Mouse (Mus musculus) kidney, postnatal 0 days (tissue): ENCODE data around the gene Smyd4. TPM values are rescaled to one million over a fixed set of nuclear protein-coding genes. Genes with fewer than 3 reads are reported as not detected.

Source experiments
- ATAC-seq: fragments of 200-750 bp; cut with Nextera tagmentation; replicated peaks from 2 replicates; pipeline ENCODE4 v1.8.0; 2017; ENCODE audit warnings: low read depth, moderate number of reproducible peaks, moderate TSS enrichment, moderate library complexity; ENCODE audit not compliant: low FRiP score
- DNase-seq: peaks from one replicate; pipeline ENCODE4 v3.0.0-alpha.2; 2016; ENCODE audit warnings: low spot score
- H3K27ac ChIP-seq: fragments of 300-500 bp; sonication (generic); 2 replicates; pipeline ENCODE4 v1.5.1; 2014; ENCODE audit warnings: mild to moderate bottlenecking
- H3K27me3 ChIP-seq: fragments of 300-500 bp; sonication (generic); 2 replicates; pipeline ENCODE4 v1.6.1; 2014; ENCODE audit warnings: low read length, mixed read lengths; ENCODE audit not compliant: insufficient read depth
- H3K36me3 ChIP-seq: fragments of 300-500 bp; sonication (generic); 2 replicates; pipeline ENCODE4 v1.6.1; 2014; ENCODE audit warnings: low read length, mixed read lengths; ENCODE audit not compliant: insufficient read depth
- H3K4me1 ChIP-seq: fragments of 300-500 bp; sonication (generic); replicated peaks from 2 replicates; pipeline ENCODE4 v1.6.1; 2014; ENCODE audit warnings: antibody characterized with exemption, low read length, mixed read lengths; ENCODE audit not compliant: insufficient read depth
- H3K4me2 ChIP-seq: fragments of 300-500 bp; sonication (generic); 2 replicates; pipeline ENCODE4 v1.6.1; 2014; ENCODE audit warnings: mild to moderate bottlenecking, low read length, moderate library complexity, mixed read lengths
- H3K4me3 ChIP-seq: fragments of 300-500 bp; sonication (generic); replicated peaks from 2 replicates; pipeline ENCODE4 v1.5.1; 2014; ENCODE audit warnings: low read depth, low read length
- H3K9ac ChIP-seq: fragments of 300-500 bp; sonication (generic); 2 replicates; pipeline ENCODE4 v1.6.1; 2014; ENCODE audit warnings: low read depth, low read length
- H3K9me3 ChIP-seq: fragments of 300-500 bp; sonication (generic); replicated peaks from 2 replicates; pipeline ENCODE4 v1.6.1; 2016; ENCODE audit warnings: low read length, inconsistent platforms, mixed read lengths
- CTCF ChIP-seq: IDR thresholded peaks from 2 replicates; pipeline ENCODE4 v1.5.1; 2016; ENCODE audit warnings: antibody characterized with exemption, low read depth, mild to moderate bottlenecking, moderate library complexity
- WGBS: fragments of 180-500 bp; shearing (Covaris S2); extraction: QIAGEN DNeasy Blood & Tissue Kit; methylation state at CpG from one replicate; pipeline ENCODE4 v1.1.7; 2014; 5-methylcytosine and 5-hydroxymethylcytosine counted together
- polyA plus RNA-seq: library from polyadenylated mRNA; unstranded; fragments of >200 nt; fragmentation: Nextera tagmentation; extraction: Ambion mirVana; gene quantifications from 2 replicates; pipeline ENCODE4 v1.2.1, GENCODE M21; 2015

The Smyd4 gene
- polyA plus RNA-seq, 1 experiment from 2014 or later = 9.0 TPM

DNA sequence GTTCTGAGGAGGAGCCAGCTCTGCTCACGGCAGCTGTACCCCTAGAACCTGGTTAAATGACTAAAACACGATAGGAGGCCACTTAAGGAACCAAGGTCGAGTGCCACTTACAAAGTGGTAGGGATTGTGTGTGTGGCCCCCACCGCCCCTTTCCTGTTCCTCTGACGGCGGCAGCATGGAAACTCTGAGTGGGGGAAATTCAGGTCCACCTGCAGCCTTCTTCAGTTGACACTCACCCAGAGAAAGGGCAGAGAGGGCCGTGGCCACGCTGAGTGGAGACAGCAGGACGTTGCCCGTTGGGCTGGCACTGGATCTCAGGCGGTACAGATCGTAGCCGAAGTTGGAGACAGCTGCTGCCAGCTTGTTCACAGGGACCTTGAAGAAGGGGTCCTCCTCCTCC, 67.8 kb downstream of the Smyd4 start:
- Histone ChIP-seq H3K4me1 (no peaks in the 10 kb centered on the region), H3K27me3 (no peaks in the 10 kb centered on the region), H3K9me3 (no peaks in the 10 kb centered on the region), H3K9ac (no peak overlapping the region), H3K4me2 (no peak overlapping the region), H3K36me3 (no peaks in the 10 kb centered on the region), H3K4me3 (no peak overlapping the region), H3K27ac (no peak overlapping the region)
- ATAC-seq = no peak
- 80% methylated on average over 13 of the region's 13 CpGs for WGBS
- TF ChIP-seq CTCF = no peak
- DNase-seq = no peak

DNA sequence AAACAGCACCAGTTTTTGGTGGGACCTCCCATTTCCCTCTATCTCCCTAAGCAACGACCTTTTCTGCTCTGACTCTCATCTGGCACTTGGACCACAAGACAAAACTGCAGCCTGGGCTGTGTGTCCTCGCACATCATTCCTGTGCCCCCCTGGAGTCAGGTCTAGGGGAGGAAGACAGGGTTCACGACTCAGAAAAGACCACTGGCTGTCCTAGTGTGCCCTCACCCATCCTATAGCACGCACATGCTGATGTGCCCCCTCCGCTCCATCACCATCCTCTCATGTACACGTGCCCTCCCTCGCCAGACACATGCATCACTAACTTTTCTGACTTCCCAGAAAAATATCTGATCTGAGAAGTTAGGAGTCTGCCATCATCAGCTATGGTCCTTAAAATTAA, 71.8 kb downstream of the Smyd4 start:
- DNase-seq (no peak), ATAC-seq (no peak)
- no peak for TF ChIP-seq CTCF
- Histone ChIP-seq H3K36me3 (no peaks in the 10 kb centered on the region), H3K4me3 (no peak overlapping the region), H3K27ac (no peak overlapping the region), H3K27me3 (no peaks in the 10 kb centered on the region), H3K4me1 (0 out of 2 replicates have a peak, but pooled peaks cover 12% of the 10 kb centered on the region), H3K4me2 (no peak overlapping the region), H3K9me3 (no peaks in the 10 kb centered on the region), H3K9ac (no peak overlapping the region)
- WGBS = 75% methylated on average over 7 of the region's 7 CpGs

DNA sequence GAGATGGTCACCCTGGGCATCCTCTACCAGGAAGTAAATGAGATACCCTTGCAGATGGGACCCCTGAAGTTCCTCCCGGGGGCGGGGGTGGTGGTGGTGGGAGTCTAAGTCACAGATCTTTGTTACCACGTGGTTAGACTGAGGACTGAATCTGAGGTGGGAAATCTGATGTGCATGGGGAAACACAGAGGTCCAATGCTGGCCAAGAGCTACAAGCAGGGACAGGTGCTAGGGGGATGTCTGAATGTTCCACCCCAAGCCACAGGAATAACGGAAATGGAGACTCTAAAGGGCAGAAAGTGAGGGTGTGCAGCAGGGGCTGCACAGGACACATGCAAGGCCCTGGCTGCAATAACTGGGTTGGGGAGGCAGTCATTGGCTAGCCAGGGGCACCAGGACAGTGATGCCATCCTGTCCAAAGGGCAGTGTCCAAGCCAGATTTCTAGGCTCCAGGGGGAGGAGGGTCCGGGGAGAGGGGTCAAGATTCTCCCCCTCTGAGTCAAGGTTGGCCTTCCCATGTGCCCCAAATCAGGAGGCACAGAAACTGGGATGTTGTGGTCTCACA, 72.7 kb downstream of the Smyd4 start:
- no peak for DNase-seq
- 43% methylated on average over 5 of the region's 5 CpGs for WGBS
- TF ChIP-seq CTCF = no peak
- no peak overlapping the region for H3K27ac ChIP-seq
- no peaks in the 10 kb centered on the region for H3K9me3 ChIP-seq
- H3K4me2 ChIP-seq = peak overlapping the region; percentile 51
- no peaks in the 10 kb centered on the region for H3K36me3 ChIP-seq
- no peak overlapping the region for H3K4me3 ChIP-seq
- H3K9ac ChIP-seq = no peak overlapping the region
- peak; percentile 33; the same call in 1 of the 2 replicates for ATAC-seq
- H3K27me3 ChIP-seq = no peaks in the 10 kb centered on the region
- 0 out of 2 replicates have a peak, but pooled peaks cover 12% of the 10 kb centered on the region for H3K4me1 ChIP-seq

DNA sequence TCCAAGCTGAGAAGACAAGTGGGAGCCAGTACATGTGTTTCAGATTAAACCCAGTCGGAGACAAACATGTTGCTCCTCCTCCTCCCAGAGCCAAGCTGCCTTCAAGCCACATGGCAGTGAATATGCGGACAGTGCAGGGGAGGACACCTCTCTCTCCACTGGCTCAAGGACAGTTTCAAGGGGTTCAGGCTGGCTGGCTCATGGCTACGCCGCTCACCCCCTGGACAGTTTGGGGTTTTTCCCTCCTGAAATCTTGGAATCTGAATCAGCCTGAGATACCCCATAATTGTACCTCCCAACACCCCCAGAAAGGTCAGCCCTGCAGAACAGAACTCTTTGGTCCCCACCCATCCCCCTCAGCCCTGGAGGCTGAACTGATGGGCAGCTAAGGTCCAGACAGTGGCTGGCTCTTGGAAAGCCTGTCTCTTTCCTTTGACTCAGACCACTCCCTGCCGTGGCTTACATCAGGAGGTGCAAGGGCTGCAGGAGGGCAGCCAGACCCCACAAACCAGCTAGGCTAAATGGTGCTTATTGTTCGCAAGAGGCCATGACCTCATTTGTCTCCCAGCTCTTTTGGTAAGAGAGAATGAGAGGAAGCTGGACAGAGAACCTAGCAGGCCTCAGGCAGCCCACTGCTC, 73.3 kb downstream of the Smyd4 start:
- ATAC-seq = no peak
- no peak for TF ChIP-seq CTCF
- Histone ChIP-seq H3K9me3 (no peaks in the 10 kb centered on the region), H3K4me1 (0 out of 2 replicates have a peak, but pooled peaks cover 12% of the 10 kb centered on the region), H3K4me3 (peak overlapping the region; percentile 30), H3K27me3 (no peaks in the 10 kb centered on the region), H3K4me2 (peak overlapping the region; percentile 51), H3K27ac (no peak overlapping the region), H3K9ac (0 out of 2 replicates have a peak overlapping the region, but pooled peaks have one; percentile 36), H3K36me3 (no peaks in the 10 kb centered on the region)
- WGBS = 34% methylated on average over 6 of the region's 6 CpGs
- no peak for DNase-seq

DNA sequence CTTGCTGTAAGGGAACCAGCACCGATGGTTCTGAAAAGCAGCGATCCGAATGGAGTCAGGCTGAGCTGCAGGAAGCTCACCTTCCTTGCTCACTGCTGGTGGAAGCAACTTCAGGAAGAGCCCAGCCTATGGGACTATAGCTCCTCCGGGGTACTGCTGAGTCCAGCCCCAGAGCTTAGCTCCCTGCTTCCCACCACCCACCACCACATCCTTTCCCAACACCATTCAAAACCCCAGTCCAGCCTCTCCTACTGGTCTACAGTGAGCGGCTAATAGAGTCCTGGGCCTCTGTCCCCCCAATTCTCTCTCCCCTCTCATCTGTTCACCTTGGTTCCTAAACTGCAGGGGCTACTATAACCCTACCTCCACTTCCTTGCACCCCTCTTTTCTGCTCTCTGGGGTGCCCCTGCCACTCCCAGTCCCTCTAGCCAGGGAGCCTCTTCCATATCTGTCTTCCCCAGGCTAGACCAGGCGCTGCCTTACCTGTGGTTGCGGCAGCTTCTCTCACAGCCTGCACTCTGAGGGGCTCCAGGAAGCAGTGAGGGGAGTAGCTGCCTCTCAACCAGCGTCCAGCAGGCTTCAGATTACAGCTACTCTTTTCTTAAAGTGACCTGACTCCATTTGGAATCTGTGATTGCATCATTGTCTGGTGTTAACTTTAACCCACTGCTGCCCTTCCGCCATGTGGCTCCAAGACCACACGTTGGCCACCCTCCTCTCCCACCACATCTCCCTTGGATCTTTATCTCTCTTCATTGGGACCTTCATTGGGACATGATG, 74.0 kb downstream of the Smyd4 start, which contains the start of gene Serpinf1:
Gene Serpinf1 (minus strand): TSS at position 689 of the 780 bp plus-strand sequence.
- peak; percentile 50; the same call in 1 of the 2 replicates for ATAC-seq
- Histone ChIP-seq H3K36me3 (no peaks in the 10 kb centered on the region), H3K4me2 (peak within 1 kb of the TSS; percentile 51), H3K9ac (peak within 1 kb of the TSS; percentile 36), H3K4me1 (0 out of 2 replicates have a peak, but pooled peaks cover 12% of the 10 kb centered on the region), H3K9me3 (no peaks in the 10 kb centered on the region), H3K27me3 (no peaks in the 10 kb centered on the region), H3K4me3 (peak within 1 kb of the TSS; percentile 30), H3K27ac (no peak within 1 kb of the TSS)
- TF ChIP-seq CTCF = no peak
- peak; percentile 72 for DNase-seq
- 19% methylated on average over 10 of the region's 10 CpGs for WGBS

DNA sequence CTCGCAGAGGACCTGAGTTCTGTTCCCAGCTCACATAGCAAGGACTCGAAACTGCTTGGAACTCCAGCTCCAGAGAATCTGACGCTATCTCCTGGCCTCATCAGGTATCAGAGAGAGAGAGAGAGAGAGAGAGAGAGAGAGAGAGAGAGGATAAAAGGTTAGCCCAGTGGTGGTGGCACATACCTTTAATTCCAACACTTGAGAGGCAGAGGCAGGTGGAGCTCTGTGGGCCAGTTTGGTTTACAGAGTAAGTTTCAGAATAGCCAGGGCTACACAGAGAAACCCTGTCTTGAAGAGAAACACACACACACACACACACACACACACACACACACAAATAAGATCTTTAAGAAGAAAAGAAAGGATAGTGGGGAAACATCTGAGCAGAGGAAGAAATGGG, 74.9 kb downstream of the Smyd4 start:
- Histone ChIP-seq H3K27me3 (no peaks in the 10 kb centered on the region), H3K4me3 (no peak overlapping the region), H3K36me3 (no peaks in the 10 kb centered on the region), H3K27ac (no peak overlapping the region), H3K9ac (no peak overlapping the region), H3K9me3 (no peaks in the 10 kb centered on the region), H3K4me2 (no peak overlapping the region), H3K4me1 (0 out of 2 replicates have a peak, but pooled peaks cover 12% of the 10 kb centered on the region)
- no peak for TF ChIP-seq CTCF
- WGBS = 90% methylated on average over 3 of the region's 3 CpGs
- ATAC-seq (no peak), DNase-seq (no peak)
